Mouse (Mus musculus) megakaryocyte, embryonic 14.5 days (primary cell): ENCODE measurements around the gene Pdzrn3. TPM values are rescaled to one million over a fixed set of nuclear protein-coding genes. Genes with fewer than 3 reads are reported as not detected.

Experiments
- H3K27me3 ChIP-seq: replicated peaks from 2 replicates; pipeline ENCODE3; 2012; ENCODE audit warnings: inconsistent platforms
- H3K36me3 ChIP-seq: replicated peaks from 2 replicates; pipeline ENCODE3; 2012; ENCODE audit warnings: low read length, inconsistent platforms, mixed read lengths
- H3K4me1 ChIP-seq: 2 replicates; pipeline ENCODE4 v1.6.1; 2012; ENCODE audit warnings: inconsistent platforms
- H3K4me3 ChIP-seq: replicated peaks from 2 replicates; pipeline ENCODE3; 2012; ENCODE audit warnings: moderate library complexity, mild to moderate bottlenecking, inconsistent platforms
- H3K9me3 ChIP-seq: 2 replicates; pipeline ENCODE4 v1.6.1; 2012; ENCODE audit warnings: inconsistent platforms
- FLI1 ChIP-seq: IDR thresholded peaks from 2 replicates; pipeline ENCODE4 v1.6.1; 2012; ENCODE audit warnings: low read length, inconsistent platforms, mixed read lengths
- GATA1 ChIP-seq: IDR thresholded peaks from 3 replicates; pipeline ENCODE4 v1.6.1; 2012; ENCODE audit warnings: mixed read lengths, low read length, inconsistent platforms, borderline replicate concordance
- polyA plus RNA-seq: library from polyadenylated mRNA; stranded (reverse); fragments of >175 nt; gene quantifications from 2 replicates; pipeline ENCODE4 v1.2.3, GENCODE M21; 2012; ENCODE audit warnings: low replicate concordance; ENCODE audit not compliant: insufficient read depth

The Pdzrn3 gene
- polyA plus RNA-seq, 1 experiment: not detected

DNA sequence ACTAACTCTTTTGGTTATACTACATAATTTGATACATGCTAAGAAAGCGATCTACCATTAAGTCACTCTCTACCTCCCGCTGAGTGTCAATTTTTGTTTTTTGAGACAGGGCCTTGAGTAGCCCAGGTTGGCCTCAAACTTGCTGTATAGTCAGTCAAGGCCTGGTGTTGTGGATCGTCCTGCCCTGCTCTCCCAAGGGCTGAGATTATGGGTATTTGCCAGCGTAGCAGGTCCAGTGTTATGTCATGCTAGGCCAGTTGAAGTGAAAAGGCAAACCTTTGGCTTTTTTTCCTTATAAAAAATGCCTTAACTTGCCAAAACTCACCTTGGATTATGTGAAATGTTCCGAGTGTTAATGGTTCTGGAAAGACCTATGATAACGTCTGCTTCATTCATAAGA lies 274.2 kb downstream of the Pdzrn3 start:
- Histone ChIP-seq H3K36me3 (no peaks in the 10 kb centered on the region), H3K4me3 (no peak overlapping the region), H3K4me1 (no peaks in the 10 kb centered on the region), H3K27me3 (no peaks in the 10 kb centered on the region), H3K9me3 (peaks cover 8% of the 10 kb centered on the region; the same call in 1 of the 2 replicates)
- TF ChIP-seq FLI1 (no peak), GATA1 (no peak)

DNA sequence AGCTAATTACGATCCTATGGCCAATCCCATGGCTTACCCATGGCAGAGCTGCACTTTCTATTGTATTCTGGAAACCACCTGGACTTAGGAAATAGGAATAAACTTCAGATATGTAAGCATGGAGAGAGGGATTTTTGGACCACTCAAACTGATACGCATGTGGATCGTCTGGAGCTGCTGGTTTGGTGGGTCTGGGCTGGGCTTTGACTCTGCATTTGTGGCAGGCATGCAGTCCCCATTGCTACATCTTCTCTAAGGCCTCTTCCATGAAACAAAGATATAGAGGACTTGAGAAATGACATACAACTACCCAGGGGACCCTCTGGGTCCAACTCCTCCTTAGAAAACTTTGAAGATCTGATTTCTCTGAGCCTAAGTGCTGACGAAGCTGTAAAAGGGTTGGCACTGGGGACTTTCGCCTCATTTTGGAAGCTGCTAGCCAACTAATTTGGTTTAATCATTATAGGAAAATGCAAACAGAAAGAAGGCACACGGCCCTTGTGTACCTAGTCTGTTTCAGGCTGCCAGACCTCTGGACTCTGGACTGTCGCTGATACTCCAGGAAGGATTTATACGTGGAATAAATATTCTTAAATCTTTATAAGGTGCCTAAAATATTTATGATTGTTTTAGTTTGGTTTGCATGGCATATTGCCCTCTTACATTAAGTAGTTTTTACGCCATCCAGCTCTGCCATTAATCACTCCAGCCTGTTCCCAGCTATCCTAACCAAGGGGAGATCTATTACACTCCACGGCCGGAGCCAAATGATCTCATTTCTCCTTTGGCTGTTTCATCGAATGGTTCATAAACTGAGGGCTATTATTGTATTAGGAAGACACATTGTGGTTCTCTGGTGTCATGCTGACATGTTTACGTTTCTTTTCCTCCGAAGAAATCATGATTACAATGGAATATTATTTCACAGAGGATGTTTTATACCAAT lies 275.7 kb downstream of the Pdzrn3 start:
- H3K27me3 ChIP-seq: no peaks in the 10 kb centered on the region
- H3K36me3 ChIP-seq: no peaks in the 10 kb centered on the region
- no peak overlapping the region for H3K4me3 ChIP-seq
- H3K9me3 ChIP-seq: peaks cover 8% of the 10 kb centered on the region; the same call in 1 of the 2 replicates
- TF ChIP-seq FLI1: no peak
- no peak for TF ChIP-seq GATA1
- no peaks in the 10 kb centered on the region for H3K4me1 ChIP-seq
